Mouse (Mus musculus) A20 (cell line): Measurements from ENCODE around the gene Csf2rb.
A peak's percentile ranks its signal among the peaks of the same experiment; 100 is the strongest.
"Not testable (repeated sequence)": the region's sequence is repeated elsewhere in the genome, so short reads cannot be mapped to it uniquely, and the experiment has no call there.

Source experiments
- DNase-seq: peaks from one replicate; pipeline ENCODE4 v3.0.0-alpha.2; 2011; ENCODE audit warnings: low read depth, low spot score

Gene Csf2rb

GRCm38 (mm10) chr15:78325671-78326339 lies at the start of gene Csf2rb:
TSS of gene Csf2rb (plus strand) at chr15:78325752.
- peak; percentile 83 for DNase-seq

GRCm38 (mm10) chr15:78278308-78278707 lies 47.2 kb upstream of the Csf2rb start:
- DNase-seq, result no peak

- no peak for DNase-seq
Observed at GRCm38 (mm10) chr15:78287941-78288340, 37.6 kb upstream of the Csf2rb start.

GRCm38 (mm10) chr15:78289775-78290174 lies 35.8 kb upstream of the Csf2rb start:
- DNase-seq, result not testable (repeated sequence)

- not testable (repeated sequence) for DNase-seq
Observed at GRCm38 (mm10) chr15:78293228-78293627, 32.3 kb upstream of the Csf2rb start.

GRCm38 (mm10) chr15:78293716-78294115 lies 31.8 kb upstream of the Csf2rb start:
- no peak for DNase-seq

- DNase-seq, result no peak
Observed at GRCm38 (mm10) chr15:78298558-78298957, 27.0 kb upstream of the Csf2rb start.

- DNase-seq, result no peak
Observed at GRCm38 (mm10) chr15:78299641-78300040, 25.9 kb upstream of the Csf2rb start.

GRCm38 (mm10) chr15:78300773-78301172 lies 24.8 kb upstream of the Csf2rb start:
- DNase-seq, result no peak

GRCm38 (mm10) chr15:78302718-78303117 lies 22.8 kb upstream of the Csf2rb start:
- no peak for DNase-seq

GRCm38 (mm10) chr15:78303665-78304233 lies 21.8 kb upstream of the Csf2rb start:
- no peak for DNase-seq

GRCm38 (mm10) chr15:78305341-78305933 lies 20.1 kb upstream of the Csf2rb start, which contains the start of gene Csf2rb2:
TSS of gene Csf2rb2 (minus strand) at chr15:78305721.
- DNase-seq, result peak; percentile 62

- DNase-seq, result no peak
Observed at GRCm38 (mm10) chr15:78309865-78310264, 15.7 kb upstream of the Csf2rb start.

- DNase-seq, result no peak
Observed at GRCm38 (mm10) chr15:78310971-78311370, 14.6 kb upstream of the Csf2rb start.

GRCm38 (mm10) chr15:78312421-78313233 lies 12.9 kb upstream of the Csf2rb start:
- DNase-seq, result not testable (repeated sequence)

- not testable (repeated sequence) for DNase-seq
Observed at GRCm38 (mm10) chr15:78313659-78314058, 11.9 kb upstream of the Csf2rb start.

GRCm38 (mm10) chr15:78318338-78319171 lies 7.0 kb upstream of the Csf2rb start:
- DNase-seq, result not testable (repeated sequence)

GRCm38 (mm10) chr15:78320825-78321496 lies 4.6 kb upstream of the Csf2rb start:
- peak; percentile 64 for DNase-seq

- no peak for DNase-seq
Observed at GRCm38 (mm10) chr15:78323366-78323765, 2.2 kb upstream of the Csf2rb start.

GRCm38 (mm10) chr15:78324294-78324693 lies 1.3 kb upstream of the Csf2rb start:
- no peak for DNase-seq

- DNase-seq, result no peak
Observed at GRCm38 (mm10) chr15:78326747-78327146, 1.2 kb downstream of the Csf2rb start.
